Mouse (Mus musculus): Measurements from ENCODE around the gene Zfyve19. TPM values are rescaled to one million over a fixed set of nuclear protein-coding genes. Genes with fewer than 3 reads are reported as not detected.

The Zfyve19 gene
- total RNA-seq (2023): 20.8 TPM

GRCm38 (mm10) chr2:119208344-119209175 lies at the start of gene Zfyve19, which contains the start of gene Dnajc17:
Gene Zfyve19 (plus strand): TSS chr2:119208617.
Gene Dnajc17 (minus strand): TSS chr2:119208795.

GRCm38 (mm10) chr2:119166901-119167865 lies 41.2 kb upstream of the Zfyve19 start, which contains the start of gene Gchfr:
Gene Gchfr (plus strand): TSS chr2:119167773.

GRCm38 (mm10) chr2:119173991-119174651 lies 34.3 kb upstream of the Zfyve19 start, which contains the start of gene Gm14137:
Gene Gm14137 (plus strand): TSS chr2:119174509.

GRCm38 (mm10) chr2:119229775-119230704 lies 21.6 kb downstream of the Zfyve19 start, which contains the start of gene Ppp1r14d:
Gene Ppp1r14d (minus strand): TSS chr2:119229906.

GRCm38 (mm10) chr2:119237210-119237870 lies 28.9 kb downstream of the Zfyve19 start, which contains the start of gene Spint1:
Gene Spint1 (plus strand): TSS chr2:119237362.

Other genes with a start within 250 kb of the Zfyve19 start
- 12.1 TPM for gene Ccdc32, start 179.2 kb upstream of the Zfyve19 start, total RNA-seq (2023)
- 15.2 TPM for gene Rpusd2, start 173.8 kb upstream of the Zfyve19 start, total RNA-seq (2023)
- 1.8 TPM for gene Knl1, start 161.5 kb upstream of the Zfyve19 start, total RNA-seq (2023)
- 2.1 TPM for gene Rad51, start 95.8 kb upstream of the Zfyve19 start, total RNA-seq (2023)
- gene Rmdn3, start 51.6 kb upstream of the Zfyve19 start, total RNA-seq (2023): 27.6 TPM
- gene Gchfr, start 40.8 kb upstream of the Zfyve19 start, total RNA-seq (2023): not detected
- 1.4 TPM for gene Gm14137, start 34.1 kb upstream of the Zfyve19 start, total RNA-seq (2023)
- gene Dnajc17, start 178 bp downstream of the Zfyve19 start, total RNA-seq (2023): 24.9 TPM
- not detected for gene Ppp1r14d, start 21.3 kb downstream of the Zfyve19 start, total RNA-seq (2023)
- not detected for gene Spint1, start 28.7 kb downstream of the Zfyve19 start, total RNA-seq (2023)
- 0.32 TPM for gene Rhov, start 62.7 kb downstream of the Zfyve19 start, total RNA-seq (2023)
- gene Vps18, start 80.1 kb downstream of the Zfyve19 start, total RNA-seq (2023): 26.1 TPM
- gene Dll4, start 117.2 kb downstream of the Zfyve19 start, total RNA-seq (2023): 0.38 TPM
- gene Chac1, start 142.6 kb downstream of the Zfyve19 start, total RNA-seq (2023): 0.35 TPM